Mouse (Mus musculus): ENCODE data around the gene Pias1. TPM values are rescaled to one million over a fixed set of nuclear protein-coding genes. Genes with fewer than 3 reads are reported as not detected.

Gene Pias1
- total RNA-seq, 2 experiments from 2014 or later: 47.9 to 96.1 TPM

Other genes with a start within 250 kb of the Pias1 start
- gene Fem1b, start 176.0 kb downstream of the Pias1 start, total RNA-seq (2015): 14.9 and 15.2 TPM in 2 replicates
- 29.3 and 31.6 TPM in 2 replicates for gene Fem1b, start 176.0 kb downstream of the Pias1 start, total RNA-seq (2017)
- 38.1 and 51.5 TPM in 2 replicates for gene Cln6, start 149.1 kb downstream of the Pias1 start, total RNA-seq (2015)
- 24.7 and 27.3 TPM in 2 replicates for gene Cln6, start 149.1 kb downstream of the Pias1 start, total RNA-seq (2017)
- not detected in 2 replicates for gene Calml4, start 129.8 kb downstream of the Pias1 start, total RNA-seq (2015)
- 1.2 TPM in 1 of 2 replicates, not detected in the other for gene Calml4, start 129.8 kb downstream of the Pias1 start, total RNA-seq (2017)
- 0.27 TPM in 1 of 2 replicates, not detected in the other for gene Skor1, start 161.0 kb upstream of the Pias1 start, total RNA-seq (2015)
- gene Skor1, start 161.0 kb upstream of the Pias1 start, total RNA-seq (2017): not detected in 2 replicates